Mouse (Mus musculus) CH12.LX (cell line): Measurements from ENCODE around the gene Rmdn2.

ENCODE experiments used
- CHD2 ChIP-seq: IDR thresholded peaks from 2 replicates; pipeline ENCODE4 v1.6.1; 2011; ENCODE audit warnings: low read length, improper control_type of control experiment
- CTCF ChIP-seq, 2 experiments: IDR thresholded peaks in 1 of 2; conservative IDR thresholded peaks in 1 of 2; 2 replicates each; pipeline ENCODE4 v1.5.1; 2011 to 2012; ENCODE audit warnings: low read depth in 2 of 2, low read length in 2 of 2, improper control_type of control experiment in 1 of 2, inconsistent platforms in 1 of 2, mild to moderate bottlenecking in 1 of 2, moderate library complexity in 1 of 2
- HCFC1 ChIP-seq: IDR thresholded peaks from 2 replicates; pipeline ENCODE4 v1.6.1; 2012; ENCODE audit warnings: low read depth, mild to moderate bottlenecking, inconsistent platforms, low read length, improper control_type of control experiment
- KAT2A ChIP-seq: IDR thresholded peaks from 2 replicates; pipeline ENCODE4 v1.6.1; 2012; ENCODE audit warnings: low read length, improper control_type of control experiment, inconsistent platforms; ENCODE audit not compliant: insufficient replicate concordance
- MAZ ChIP-seq: IDR thresholded peaks from 2 replicates; pipeline ENCODE4 v1.6.1; 2012; ENCODE audit warnings: low read depth, mild to moderate bottlenecking, inconsistent platforms, low read length, improper control_type of control experiment, moderate library complexity
- MXI1 ChIP-seq: IDR thresholded peaks from 2 replicates; pipeline ENCODE4 v1.6.1; 2011; ENCODE audit warnings: mild to moderate bottlenecking, low read depth, low read length, improper control_type of control experiment
- NRF1 ChIP-seq: IDR thresholded peaks from 2 replicates; pipeline ENCODE4 v1.6.1; 2014; ENCODE audit warnings: low read depth, mild to moderate bottlenecking, inconsistent platforms, low read length, improper control_type of control experiment, moderate library complexity
- POLR2A ChIP-seq: IDR thresholded peaks from 2 replicates; pipeline ENCODE4 v1.6.1; 2011; ENCODE audit warnings: low read depth, mild to moderate bottlenecking, improper control_type of control experiment, low read length
- POLR2AphosphoS2 ChIP-seq: IDR thresholded peaks from 2 replicates; pipeline ENCODE4 v1.6.1; 2011; ENCODE audit warnings: low read depth, low read length, improper control_type of control experiment
- SMC3 ChIP-seq: IDR thresholded peaks from 2 replicates; pipeline ENCODE4 v1.6.1; 2011; ENCODE audit warnings: low read depth, low read length, improper control_type of control experiment
- TCF12 ChIP-seq: IDR thresholded peaks from 2 replicates; pipeline ENCODE4 v1.6.1; 2014; ENCODE audit warnings: low read depth, mild to moderate bottlenecking, inconsistent platforms, low read length, improper control_type of control experiment
- ZNF384 ChIP-seq: IDR thresholded peaks from 2 replicates; pipeline ENCODE4 v1.6.1; 2012; ENCODE audit warnings: low read depth, low read length, improper control_type of control experiment, inconsistent platforms

GRCm38 (mm10) chr17:79728053-79728584 lies 116.5 kb downstream of the Rmdn2 start:
- TF ChIP-seq CTCF (conservative IDR thresholded peaks at IDR 0.05 in 1 of 2, IDR thresholded peaks at IDR 0.05 in 1 of 2; ENCODE audit: low read depth in 2 of 2, low read length in 2 of 2) (no peak), POLR2AphosphoS2 (no peak), POLR2A (no peak), SMC3 (no peak), CHD2 (no peak), TCF12 (no peak), NRF1 (no peak), KAT2A (no peak), HCFC1 (no peak), MXI1 (no peak), ZNF384 (no peak), MAZ (no peak)
